Mouse (Mus musculus) erythroid progenitor cell, adult 5-6 weeks (primary cell): ENCODE measurements around the gene Fbxl7. TPM values are rescaled to one million over a fixed set of nuclear protein-coding genes. Genes with fewer than 3 reads are reported as not detected.

Experiments used
- ATAC-seq: replicated peaks from 2 replicates; pipeline ENCODE4 v1.8.0; 2016; ENCODE audit warnings: moderate number of reproducible peaks, mild to moderate bottlenecking, moderate TSS enrichment, inconsistent platforms; ENCODE audit not compliant: poor library complexity, low FRiP score, severe bottlenecking
- total RNA-seq, 2 experiments: library from RNA; stranded (forward) in 1 of 2; stranded (reverse) in 1 of 2; fragments of 150-400 nt in 1 of 2; fragments of 186-747, 209-891 nt in 1 of 2; gene quantifications; 2 replicates each; pipeline versions ENCODE4 v1.2.3 to v1.2.4; 2015 to 2017; ENCODE audit warnings: low replicate concordance in 2 of 2

Gene Fbxl7
- total RNA-seq, 2 experiments from 2014 or later = not detected

DNA sequence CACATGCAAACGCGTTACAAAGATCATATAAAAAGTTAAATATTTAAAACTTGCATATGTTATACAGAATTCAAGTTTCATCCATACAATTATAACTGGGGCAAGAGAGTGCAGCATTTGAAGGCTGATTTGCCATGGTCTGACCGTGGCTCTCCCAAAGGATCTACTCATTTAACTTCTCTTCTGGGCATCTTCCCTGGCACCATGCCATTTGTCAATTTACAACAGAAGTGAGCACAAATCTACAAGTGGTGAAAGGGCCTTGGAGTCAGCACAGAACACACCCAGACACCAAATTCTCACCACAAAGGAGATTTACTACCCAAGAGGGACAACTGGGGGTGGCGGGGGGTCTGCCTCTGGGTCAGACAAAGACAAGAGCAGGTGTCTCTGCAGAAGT is 64.2 kb downstream of the Fbxl7 start:
- no peak for ATAC-seq

DNA sequence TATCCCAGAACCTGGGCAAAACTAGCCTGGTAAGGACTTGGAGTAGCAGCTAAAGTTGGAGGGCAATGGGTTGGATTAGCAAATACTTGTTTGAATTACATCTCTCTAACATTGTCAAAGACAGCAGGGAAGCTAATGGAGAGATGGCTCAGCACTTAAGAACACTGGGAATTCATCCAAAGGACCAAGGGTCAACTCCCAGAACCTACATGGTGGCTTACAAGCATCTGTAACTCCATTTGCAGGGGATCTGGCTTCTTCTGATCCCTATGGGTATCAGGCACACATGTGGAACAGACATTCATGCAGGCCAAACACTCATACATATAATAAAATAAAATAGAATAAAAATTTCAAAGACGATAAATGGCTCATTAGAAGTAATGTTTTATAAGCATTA is 78.4 kb downstream of the Fbxl7 start:
- no peak for ATAC-seq

DNA sequence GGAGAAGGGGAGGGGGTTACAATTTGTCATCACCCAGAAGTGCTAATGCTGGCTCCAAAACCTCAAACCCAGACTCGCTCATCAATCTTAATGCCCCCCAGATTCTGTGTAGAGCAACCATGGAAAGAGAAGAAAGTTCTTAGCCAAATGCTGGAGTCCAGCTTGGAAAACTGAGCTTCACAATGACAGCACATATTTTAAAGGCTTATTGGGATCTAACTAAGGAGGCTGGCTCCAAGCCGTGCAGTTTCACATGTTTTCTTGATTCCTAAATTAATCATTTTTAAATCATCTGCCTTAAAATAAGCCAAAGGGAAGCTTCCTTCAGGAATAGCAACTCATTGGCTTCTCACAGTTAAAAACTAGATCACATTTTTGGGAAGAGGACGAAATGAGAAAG is 82.5 kb downstream of the Fbxl7 start:
- no peak for ATAC-seq

DNA sequence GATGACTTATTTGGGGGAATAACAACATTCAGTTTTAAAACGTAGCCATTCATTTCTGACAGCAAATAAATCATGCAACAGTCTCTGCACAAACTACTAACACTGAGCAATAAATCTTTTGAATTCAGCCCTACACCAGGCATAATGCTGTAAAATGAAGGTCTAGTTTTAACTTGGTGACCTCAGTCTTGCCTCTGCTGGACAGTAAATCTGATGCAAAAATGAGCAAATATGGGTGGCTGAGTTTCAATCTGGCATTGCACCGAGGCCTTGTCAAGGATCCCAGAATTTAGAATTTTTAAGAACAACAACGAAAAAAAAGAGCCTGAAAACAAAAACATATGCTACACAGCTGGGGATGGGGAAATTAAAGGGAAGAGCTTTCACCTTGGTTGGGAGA is 85.8 kb downstream of the Fbxl7 start:
- ATAC-seq = no peak

DNA sequence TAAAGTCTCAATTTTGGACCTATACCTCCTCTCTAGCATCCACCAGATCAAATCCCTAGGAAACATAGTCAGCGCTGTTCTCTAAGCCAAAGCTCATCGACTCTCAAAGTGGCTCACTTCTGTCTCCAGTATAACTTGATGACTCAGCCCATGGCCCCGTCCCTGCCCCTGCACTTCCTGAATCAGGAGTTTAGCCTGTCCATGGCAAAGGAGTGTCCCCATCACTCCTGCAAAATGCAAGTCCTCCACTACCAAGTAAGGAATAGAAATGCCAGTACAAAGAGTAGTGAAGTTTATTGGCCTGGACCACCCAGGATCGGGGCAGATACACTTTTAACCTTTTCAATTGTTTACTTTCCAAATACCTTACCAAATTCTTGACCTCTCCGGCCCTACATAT is 91.3 kb downstream of the Fbxl7 start:
- no peak for ATAC-seq

DNA sequence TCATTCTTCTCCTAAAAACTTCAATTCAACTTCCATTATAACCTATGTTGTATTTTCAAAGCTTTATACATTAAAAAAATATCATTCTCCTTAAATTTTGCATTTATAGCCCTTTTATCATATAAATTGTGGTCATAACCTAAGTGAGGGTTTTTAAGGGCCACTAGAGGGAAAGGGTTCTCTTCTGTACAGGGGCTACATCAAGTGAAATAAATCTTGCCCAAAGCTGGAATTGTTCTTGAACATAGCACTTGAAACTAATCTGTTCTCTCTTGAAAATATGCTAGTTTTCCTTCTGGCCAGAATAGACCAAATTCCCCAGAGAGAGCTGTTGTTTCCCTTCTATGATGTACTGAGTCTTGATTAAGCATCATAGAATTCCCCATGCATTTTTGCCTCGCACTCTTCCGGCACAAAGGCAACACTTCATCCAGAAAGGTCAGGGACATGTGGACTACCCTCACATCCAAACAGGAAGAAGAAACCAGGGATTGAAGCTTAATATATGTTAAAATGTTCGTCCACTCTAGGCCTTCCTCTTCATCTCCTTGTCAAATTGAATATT is 95.8 kb downstream of the Fbxl7 start:
- no peak for ATAC-seq

DNA sequence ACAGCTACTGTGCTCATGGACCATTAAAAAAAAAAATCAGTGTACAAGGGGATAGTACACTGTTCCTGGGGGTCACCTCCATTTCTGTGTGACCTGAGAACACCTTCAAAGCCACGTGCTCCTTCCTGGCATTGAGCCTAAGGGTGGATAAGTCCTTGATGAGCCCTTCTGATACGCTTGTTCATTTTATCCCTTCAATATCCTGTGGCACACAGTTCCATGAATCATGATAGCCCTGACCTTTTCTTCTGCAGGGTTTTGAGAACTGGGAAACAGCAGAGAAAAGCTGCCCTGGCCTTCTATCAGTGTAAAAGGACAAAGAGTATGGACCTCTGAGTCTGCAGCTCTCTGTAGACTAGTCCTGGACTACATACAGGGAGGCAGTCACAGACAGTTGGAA is 99.4 kb downstream of the Fbxl7 start:
- no peak for ATAC-seq

DNA sequence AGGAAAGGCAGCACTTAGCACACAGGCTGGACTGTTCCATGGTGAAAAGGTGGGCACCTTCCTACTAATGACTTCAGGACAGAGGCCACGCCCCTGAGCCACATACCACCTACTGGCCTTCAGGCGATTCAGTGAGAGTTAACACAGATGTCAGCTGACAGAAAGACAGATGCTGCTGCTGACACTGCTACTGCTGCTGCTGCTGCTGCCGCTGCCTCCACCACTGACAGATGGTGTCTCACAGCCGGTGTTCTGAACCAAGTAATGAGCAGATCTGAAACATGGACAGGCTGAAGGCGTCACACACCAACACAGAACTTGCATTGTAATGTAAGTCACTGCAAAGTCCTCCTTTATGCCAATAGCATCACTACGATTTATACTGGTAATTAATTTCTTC is 99.9 kb downstream of the Fbxl7 start:
- ATAC-seq = no peak

DNA sequence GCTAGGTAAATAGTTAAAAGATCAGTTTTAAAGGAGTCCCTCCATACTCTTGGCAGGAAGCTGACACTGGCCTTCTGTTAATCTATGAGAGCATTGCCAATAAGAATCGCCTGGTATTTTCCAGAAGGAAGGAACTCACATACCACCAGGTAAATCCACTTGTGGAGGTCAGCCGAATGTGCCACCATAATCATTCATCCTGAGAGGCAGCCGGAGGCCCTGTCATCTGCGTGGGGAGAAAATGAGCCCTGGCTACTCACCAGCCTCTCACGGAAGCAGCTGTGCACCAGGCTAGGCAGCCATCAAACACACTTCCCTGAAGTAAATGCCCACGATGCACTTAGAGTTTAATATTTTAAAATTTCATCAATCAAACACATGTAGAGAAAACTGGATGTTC is 108.2 kb downstream of the Fbxl7 start:
- no peak for ATAC-seq

DNA sequence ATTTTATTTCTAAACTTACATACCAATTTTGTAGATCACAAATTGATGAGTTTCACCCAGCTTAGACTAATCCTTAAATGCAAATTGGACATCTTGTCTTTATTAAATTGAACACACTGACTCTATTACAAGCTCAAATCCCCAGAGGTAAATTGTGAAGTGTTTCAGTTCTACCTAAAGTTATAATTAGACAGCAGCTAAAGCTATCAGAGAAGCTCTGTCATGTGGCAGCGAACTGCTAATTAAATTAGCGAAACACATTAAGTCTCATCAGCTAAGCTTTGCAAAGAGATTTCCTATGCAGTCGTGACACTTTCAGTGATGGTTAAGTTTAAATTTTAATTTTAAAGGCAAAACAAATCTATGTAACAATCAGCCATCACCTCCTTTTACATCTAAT is 114.8 kb downstream of the Fbxl7 start:
- no peak for ATAC-seq

DNA sequence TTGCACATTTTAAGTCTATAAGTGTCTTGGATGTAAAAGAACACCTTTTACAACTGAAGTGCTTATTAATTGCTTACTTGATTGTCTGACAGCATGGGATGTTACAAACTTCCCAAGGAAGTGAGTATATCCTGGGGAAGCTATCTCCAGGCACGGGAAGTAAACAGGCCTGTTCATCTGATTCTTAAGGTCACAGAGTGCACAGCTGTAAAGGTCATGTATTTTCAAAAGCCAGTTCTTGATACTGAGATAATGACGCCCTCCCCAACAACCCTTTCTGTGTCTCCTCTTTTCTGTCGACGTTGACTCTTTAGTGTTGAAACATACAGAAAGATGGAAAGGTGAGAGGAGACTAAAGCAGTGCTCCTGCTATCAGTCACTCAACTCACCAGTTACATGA is 116.3 kb downstream of the Fbxl7 start:
- ATAC-seq = no peak

DNA sequence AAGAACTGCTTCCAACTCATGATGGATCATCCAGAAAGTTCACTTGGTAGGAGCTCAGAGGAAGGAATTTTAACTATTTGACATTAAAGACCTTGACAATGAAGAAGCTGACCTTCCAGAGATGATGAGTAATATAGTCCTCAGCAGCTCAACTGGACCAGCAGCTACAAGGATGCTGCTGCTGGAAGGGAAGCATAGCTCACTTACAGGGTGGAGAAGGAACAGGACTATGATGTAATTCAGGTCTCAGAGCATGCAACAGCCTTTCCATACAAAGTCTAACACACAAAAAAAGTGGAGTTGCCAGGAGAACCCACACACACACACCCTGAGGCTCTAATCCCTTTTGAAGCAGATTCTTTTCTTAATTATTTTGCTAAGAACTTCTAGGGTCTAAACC is 119.7 kb downstream of the Fbxl7 start:
- no peak for ATAC-seq

DNA sequence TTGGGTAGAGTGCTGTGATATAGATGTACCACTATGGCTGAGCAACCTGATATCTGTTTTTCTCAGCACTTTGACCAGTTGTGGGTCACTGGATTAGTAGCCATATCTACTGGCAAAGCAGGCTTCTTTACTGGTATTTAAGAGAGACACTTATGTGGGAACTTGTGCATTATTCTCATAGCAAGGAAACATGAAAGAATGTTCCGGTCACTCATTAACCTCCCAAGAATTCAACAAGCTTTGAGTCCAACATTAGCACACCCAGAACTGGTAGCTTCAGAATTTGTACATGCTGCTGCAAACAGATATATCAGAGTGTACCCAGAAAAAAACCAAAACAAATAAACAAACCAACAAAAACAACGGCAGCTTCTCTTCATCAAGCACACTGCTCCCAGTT is 120.5 kb downstream of the Fbxl7 start:
- no peak for ATAC-seq

DNA sequence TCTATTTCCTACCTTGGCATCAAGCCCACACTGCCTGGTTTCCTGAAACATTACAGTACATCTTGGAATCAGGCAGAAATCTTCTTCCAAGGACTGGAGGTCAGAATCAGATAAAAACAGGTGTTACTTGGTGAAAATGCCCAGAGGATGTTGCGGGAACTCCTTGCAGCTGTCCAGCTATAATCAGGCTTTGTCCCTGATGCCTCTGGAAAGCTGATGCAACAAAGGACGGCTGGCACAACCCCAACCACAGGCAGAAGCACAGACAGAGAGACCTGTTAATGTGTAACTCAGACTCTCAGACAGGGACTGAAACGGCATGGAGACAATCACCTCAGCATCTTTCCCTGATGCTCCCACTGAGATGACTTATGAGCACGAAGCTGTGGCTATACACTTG is 133.7 kb downstream of the Fbxl7 start:
- ATAC-seq = no peak

DNA sequence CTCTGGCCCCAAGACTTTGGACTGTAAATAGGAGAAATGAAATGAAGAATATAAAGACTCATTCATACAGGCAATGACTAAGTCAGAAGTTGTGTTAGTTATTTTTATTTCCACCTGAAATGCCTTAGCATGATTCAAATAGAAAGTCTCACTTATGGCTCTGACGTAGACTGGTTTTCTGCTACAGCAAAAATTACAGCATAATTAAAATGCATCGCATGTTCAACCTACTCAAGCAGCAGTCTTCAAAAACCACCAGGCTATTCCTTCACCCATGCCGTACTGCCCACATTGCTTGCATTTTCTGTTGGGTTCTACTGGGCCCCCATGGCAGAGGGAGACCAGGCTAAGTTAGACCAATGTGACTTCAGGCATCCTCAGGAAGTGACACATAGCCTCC is 146.9 kb downstream of the Fbxl7 start:
- ATAC-seq = no peak

DNA sequence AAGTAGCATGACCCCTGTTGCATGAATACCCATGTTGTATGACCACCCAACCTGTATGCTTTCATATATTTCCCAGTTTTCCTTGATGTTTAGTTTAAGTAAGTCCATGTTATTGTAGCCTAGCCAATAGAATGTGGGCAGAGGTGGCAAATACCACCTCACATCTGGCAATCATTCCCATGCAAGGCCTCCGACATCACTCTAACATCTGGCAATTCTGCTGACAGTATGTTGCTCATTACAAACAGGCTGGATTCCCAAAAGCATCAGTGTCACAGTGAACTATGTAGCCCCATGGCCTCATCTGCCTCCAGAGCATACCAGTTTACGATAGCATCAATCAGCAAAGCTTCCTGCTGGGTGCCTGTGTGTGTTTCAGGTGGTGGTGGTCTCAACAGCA is 163.0 kb downstream of the Fbxl7 start:
- no peak for ATAC-seq

DNA sequence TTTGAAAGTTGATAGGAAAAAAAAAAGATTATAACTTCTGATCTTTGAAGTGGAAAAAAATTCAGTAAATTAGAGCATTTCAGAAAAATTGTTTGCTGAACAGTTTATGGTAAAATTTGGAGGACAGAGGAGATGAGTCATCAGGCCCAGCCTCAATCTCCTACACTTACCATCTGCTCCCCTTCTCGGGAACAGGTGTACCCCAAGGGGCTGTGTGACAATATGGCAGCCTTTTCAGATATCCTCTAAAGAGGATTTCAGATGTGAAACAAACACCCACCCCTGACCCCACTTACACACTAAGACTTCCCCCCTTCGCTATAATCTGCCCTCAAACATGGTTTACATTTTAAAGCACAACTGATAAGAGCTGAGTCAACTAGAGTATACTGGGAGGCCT is 164.6 kb downstream of the Fbxl7 start:
- ATAC-seq = no peak

DNA sequence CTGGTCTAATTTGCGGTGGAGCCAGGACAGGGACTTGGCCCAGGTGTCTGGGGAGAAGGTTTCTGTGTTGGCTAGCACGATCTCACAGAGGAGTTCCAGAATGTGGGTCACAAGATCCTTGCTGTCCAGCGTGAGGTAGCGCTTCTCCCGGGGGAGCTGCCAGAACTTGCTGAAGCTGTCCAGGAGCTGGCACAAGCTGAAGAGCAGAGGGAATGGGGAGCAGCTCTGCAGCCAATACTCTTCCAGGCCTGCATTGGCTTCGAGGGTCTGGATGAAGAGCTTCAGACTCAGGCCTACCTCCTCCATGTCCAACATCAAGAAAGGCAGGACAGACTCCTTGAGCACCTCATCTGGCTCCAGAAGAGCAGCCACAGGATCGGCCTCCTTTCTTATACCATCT is 166.0 kb downstream of the Fbxl7 start:
- 0 out of 2 replicates have a peak, but pooled peaks have one; percentile 25 for ATAC-seq

DNA sequence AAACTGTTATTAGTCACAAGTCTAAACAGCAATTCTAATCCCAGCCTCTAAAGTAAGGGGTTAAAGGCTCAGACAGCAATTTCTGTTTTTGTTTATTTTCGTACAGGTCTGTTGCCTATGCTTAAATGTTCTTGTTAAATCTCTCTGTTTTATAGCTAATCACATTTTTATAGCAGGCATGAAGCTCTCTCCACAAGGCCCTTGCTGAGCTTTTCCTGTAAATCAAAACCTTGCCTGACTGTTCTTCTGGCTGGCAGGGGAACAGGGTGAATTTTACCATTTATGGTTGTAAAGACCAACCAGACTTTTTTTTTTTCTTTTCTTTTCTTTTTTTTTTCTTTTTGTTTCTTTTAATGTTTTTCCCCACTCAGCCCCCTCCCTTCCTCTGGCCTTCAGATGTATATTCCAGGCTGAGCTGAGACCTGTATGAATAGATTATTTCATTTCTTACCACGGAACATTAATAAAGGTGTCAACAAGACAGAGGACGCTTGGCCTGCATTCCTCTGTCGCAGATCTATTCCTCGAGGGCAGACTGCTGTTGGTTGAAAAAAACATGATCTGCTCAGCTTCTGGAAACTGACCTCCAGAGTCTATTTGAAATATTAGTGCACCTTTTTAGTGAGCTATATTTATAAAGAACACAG is 176.9 kb downstream of the Fbxl7 start:
- no peak for ATAC-seq

DNA sequence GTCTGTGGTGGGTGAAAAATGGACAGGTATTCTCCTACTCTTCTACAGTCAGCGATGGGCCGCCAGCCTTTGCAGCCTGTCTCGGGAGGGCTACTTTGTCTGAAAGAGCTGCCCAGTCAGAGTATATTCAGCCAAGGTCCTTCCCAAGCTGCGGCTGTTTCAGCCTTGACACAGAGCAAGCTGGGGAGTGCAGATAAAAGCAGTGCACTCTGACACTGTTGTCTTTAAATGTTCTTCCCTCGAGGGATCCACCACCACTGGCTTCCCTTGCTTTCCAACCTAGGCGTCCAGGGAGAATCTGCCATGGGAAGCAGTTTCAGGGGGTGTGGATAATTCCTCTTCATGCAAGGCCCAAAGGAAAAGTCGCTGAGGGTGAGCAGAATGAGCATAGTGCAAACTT is 177.4 kb downstream of the Fbxl7 start:
- no peak for ATAC-seq

DNA sequence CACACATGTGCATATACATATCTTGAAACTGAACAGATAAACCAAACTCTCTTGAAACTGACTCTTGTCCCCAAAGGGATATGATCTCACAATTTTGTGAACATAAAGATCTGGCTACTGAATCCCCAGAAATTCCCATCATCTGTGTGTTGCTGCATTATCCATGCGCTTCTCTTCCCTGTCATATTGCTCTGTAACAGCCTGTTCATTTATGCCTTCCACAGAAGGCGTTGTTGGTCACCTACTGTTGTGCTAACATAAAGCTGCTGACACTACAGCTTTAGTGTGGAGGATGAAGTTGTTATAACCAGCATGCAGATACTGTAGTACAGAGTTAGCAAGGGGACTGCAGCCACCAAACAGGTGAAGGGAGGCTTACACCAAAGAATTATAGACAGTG is 179.2 kb downstream of the Fbxl7 start:
- ATAC-seq = no peak

DNA sequence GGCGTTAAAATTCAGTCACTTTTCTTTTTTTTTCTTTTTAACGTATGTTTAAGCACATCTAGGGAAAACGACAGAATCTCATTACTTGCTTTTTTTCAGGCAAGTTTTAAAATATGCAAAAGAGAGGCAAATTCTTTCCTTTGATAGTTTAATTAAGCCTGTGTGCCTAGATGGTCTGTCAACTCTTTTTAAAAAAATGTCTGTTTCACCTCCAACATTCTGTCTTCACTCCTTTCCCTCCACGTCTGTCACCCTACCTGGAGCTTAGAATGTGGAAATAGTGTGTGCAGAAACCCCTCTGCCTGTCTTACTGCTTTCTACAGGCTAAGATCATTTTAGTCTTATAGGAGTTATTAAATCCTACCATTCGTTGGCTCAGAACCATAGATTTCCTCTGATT is 179.7 kb downstream of the Fbxl7 start:
- ATAC-seq = no peak
